Mouse (Mus musculus) myocyte (in vitro differentiated cells): ENCODE measurements around the gene Slit3.

ENCODE experiments used
- E2F4 ChIP-seq: IDR thresholded peaks from one replicate; pipeline ENCODE4 v1.6.1; 2011; ENCODE audit warnings: mild to moderate bottlenecking, control low read depth, moderate library complexity; ENCODE audit not compliant: insufficient read depth
- MAX ChIP-seq: IDR thresholded peaks from one replicate; pipeline ENCODE4 v1.6.1; 2011; ENCODE audit warnings: low read depth, mild to moderate bottlenecking, control low read depth
- MYOD1 ChIP-seq, 3 experiments: IDR thresholded peaks; one replicate each; pipeline ENCODE4 v1.6.1; 2011; ENCODE audit warnings: control low read depth in 2 of 3, low read depth in 2 of 3, mild to moderate bottlenecking in 2 of 3, moderate library complexity in 1 of 3; ENCODE audit not compliant: insufficient read length in 2 of 3, control insufficient read depth in 1 of 3
- POLR2A ChIP-seq: IDR thresholded peaks from one replicate; pipeline ENCODE4 v1.6.1; 2011; ENCODE audit warnings: low read depth, mild to moderate bottlenecking, control low read depth, moderate library complexity; ENCODE audit not compliant: insufficient read length
- POLR2AphosphoS2 ChIP-seq: IDR thresholded peaks from one replicate; pipeline ENCODE4 v1.6.1; 2011; ENCODE audit warnings: low read depth, control low read depth; ENCODE audit not compliant: insufficient read length
- SRF ChIP-seq: IDR thresholded peaks from one replicate; pipeline ENCODE4 v1.6.1; 2011; ENCODE audit warnings: low read depth; ENCODE audit not compliant: control insufficient read depth, insufficient read length
- TCF3 ChIP-seq: IDR thresholded peaks from one replicate; pipeline ENCODE4 v1.6.1; 2011; ENCODE audit warnings: low read depth, control low read depth; ENCODE audit not compliant: insufficient read length
- USF1 ChIP-seq: IDR thresholded peaks from one replicate; pipeline ENCODE4 v1.6.1; 2011; ENCODE audit warnings: low read depth, mild to moderate bottlenecking, control low read depth, moderate library complexity

- TF ChIP-seq SRF = no peak
- no peak for TF ChIP-seq MAX
- no peak for TF ChIP-seq POLR2A
- TF ChIP-seq TCF3 = no peak
- no peak for TF ChIP-seq USF1
- no peak for TF ChIP-seq E2F4
- TF ChIP-seq MYOD1 (IDR thresholded peaks at IDR 0.05; ENCODE audit: control insufficient read depth in 1 of 3, insufficient read length in 2 of 3, low read depth in 2 of 3) = no peak
- no peak for TF ChIP-seq POLR2AphosphoS2
Observed at GRCm38 (mm10) chr11:35142202-35142601, 21.2 kb downstream of the Slit3 start.
